Mouse (Mus musculus): ENCODE data around the gene Paxx. TPM values are rescaled to one million over a fixed set of nuclear protein-coding genes. Genes with fewer than 3 reads are reported as not detected.
A peak's percentile ranks its signal among the peaks of the same experiment; 100 is the strongest.

Paxx gene
- 34.5 and 39.1 TPM in 2 replicates for polyA plus RNA-seq (2016; fragmentation: Nextera tagmentation; extraction: Ambion mirVana)

DNA sequence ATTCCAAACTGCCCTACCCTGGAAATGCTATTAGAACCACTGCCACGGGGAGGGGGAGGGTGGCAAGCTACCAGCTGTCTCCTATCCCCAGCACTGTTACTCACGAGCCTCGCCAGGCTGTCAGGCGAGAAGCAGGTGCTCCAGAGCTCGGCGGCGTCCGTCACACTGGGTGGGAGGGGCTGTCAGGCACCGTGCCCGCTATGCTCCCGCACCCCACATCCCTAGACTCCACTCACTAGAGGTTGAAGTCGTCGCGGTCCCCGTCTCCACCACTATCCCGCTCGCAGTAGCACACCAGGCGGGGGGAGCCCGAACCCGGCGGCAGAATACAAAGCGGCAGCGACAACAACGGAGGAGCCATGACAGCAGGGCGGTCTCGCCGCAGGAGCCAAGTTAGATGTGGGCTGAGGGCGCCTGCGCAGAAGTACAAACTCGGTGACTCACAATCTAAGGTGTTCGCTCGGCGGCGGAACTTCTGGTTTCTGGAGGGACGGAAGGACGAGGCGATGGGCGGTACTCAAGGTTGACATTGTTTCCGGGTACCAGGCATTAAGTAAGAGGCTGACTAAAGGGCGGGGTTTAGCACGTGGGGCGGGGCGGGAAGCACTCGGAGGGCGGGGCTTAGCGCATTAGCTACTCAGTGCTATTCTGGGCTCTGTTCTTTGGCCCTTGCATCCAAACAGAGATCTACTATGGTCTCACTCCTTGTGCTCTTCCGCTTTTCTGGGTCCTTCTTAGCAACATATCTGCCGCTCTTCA is at the start of gene Paxx:
Paxx (minus strand) TSS at position 544 of the 759 bp plus-strand sequence.
- ATAC-seq (ENCODE audit: low FRiP score), result peak; percentile 91
- Histone ChIP-seq H3K9ac (peak within 1 kb of the TSS; percentile 77), H3K4me3 (replicated peaks) (peak within 1 kb of the TSS; percentile 73), H3K27ac (peak within 1 kb of the TSS; percentile 96), H3K36me3 (replicated peaks) (peaks cover 14% of the 10 kb centered on the region), H3K9me3 (no peaks in the 10 kb centered on the region), H3K4me1 (peaks cover 21% of the 10 kb centered on the region), H3K27me3 (no peaks in the 10 kb centered on the region; the same call in 1 of the 2 replicates), H3K4me2 (peak within 1 kb of the TSS; percentile 79)
- WGBS, result under 1% methylated on average over 48 of the region's 48 CpGs

DNA sequence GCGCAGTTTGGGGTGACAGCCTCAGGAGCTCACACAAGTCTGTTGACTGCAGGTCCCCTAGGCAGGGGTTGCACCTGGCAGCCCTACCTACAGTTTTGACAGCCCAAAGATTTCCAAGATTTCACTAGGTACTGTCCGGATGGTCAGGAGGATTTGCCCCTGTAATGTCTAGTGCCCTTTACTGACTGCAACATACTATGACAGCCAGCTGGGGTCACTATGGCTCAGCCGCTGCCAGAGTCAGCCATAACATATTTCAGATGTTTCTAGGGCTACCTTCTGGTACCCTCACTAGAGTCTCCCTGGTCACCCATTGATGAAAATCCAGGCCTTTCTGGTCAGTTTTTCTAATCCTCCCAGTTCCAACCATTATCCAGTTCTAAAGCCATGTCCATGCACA is 49.0 kb upstream of the Paxx start:
- ATAC-seq (ENCODE audit: low FRiP score), result no peak
- Histone ChIP-seq H3K9me3 (no peaks in the 10 kb centered on the region), H3K36me3 (replicated peaks) (peaks cover 13% of the 10 kb centered on the region), H3K4me1 (no peaks in the 10 kb centered on the region), H3K27ac (no peak overlapping the region), H3K9ac (no peak overlapping the region), H3K4me3 (replicated peaks) (no peak overlapping the region), H3K4me2 (no peak overlapping the region), H3K27me3 (peaks cover 2% of the 10 kb centered on the region; the same call in 1 of the 2 replicates)
- WGBS, result 66% methylated on average over 3 of the region's 3 CpGs

DNA sequence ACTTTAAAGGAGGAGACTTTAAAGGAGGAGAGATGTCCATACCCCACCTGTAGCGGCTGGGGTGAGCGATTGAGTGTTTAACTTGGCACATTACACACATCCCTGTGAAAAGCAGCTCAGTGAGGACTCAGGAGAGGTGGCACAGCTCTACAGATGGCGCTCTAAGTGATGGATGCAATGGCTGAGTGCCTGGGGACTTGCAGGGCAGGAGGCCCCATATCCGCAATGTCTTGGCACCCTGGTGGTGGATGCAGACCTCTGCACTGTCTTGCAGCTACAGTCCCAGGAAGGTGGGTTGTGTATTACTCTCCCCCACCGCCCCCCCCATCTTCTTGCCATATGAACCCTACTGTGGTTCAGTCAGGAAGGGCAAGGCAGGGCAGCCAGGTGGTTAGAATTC is 46.1 kb upstream of the Paxx start:
- Histone ChIP-seq H3K27ac (no peak overlapping the region), H3K9me3 (no peaks in the 10 kb centered on the region), H3K36me3 (replicated peaks) (peaks cover 35% of the 10 kb centered on the region), H3K27me3 (no peaks in the 10 kb centered on the region), H3K4me1 (peaks cover 3% of the 10 kb centered on the region), H3K4me3 (replicated peaks) (no peak overlapping the region), H3K4me2 (no peak overlapping the region), H3K9ac (no peak overlapping the region)
- ATAC-seq (ENCODE audit: low FRiP score), result no peak
- WGBS, result 34% methylated on average over 5 of the region's 5 CpGs

DNA sequence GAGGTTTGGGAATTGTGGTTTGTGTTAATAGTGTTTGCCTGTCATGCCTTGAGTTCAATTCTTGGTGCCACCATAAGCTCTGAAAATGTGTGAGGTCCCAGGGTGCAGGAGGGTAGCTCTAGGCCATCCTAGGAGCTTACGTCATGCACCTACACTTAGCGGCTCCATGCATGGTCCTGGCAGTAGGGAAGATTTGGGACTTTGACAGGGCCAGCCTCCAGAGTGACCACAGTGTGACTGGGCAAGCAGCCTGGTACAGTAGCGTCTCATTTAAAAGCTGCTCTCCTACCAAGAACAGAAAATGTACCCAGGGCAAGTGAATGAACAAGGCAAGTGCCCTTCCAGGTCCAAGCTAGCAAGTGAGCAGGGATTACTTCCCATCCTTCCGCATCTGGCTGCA is 45.0 kb upstream of the Paxx start:
- Histone ChIP-seq H3K9ac (no peak overlapping the region), H3K4me3 (replicated peaks) (no peak overlapping the region), H3K4me2 (no peak overlapping the region), H3K27ac (no peak overlapping the region), H3K9me3 (no peaks in the 10 kb centered on the region), H3K4me1 (peaks cover 12% of the 10 kb centered on the region), H3K27me3 (no peaks in the 10 kb centered on the region), H3K36me3 (replicated peaks) (peaks cover 35% of the 10 kb centered on the region)
- 96% methylated on average over 4 of the region's 4 CpGs for WGBS
- ATAC-seq (ENCODE audit: low FRiP score), result no peak

DNA sequence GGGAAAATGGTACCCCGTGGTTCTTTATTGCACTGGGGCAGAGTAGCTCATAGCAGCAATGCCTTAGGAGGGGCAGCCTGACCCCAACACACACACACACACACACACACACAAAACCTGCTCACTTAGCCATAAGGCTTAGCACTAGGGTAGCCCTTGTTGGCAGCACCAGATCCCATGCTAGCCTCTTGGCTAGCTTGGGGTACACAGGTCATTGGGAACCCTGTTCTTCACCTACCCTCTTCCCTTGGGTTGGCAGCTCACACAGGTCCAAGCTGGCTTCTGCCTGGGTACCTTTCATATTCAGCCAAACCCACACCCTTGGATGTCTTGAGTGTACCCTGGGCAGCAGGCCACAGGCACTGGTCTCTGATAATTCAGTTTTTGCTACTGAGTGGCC is 44.1 kb upstream of the Paxx start:
- H3K27ac ChIP-seq, result no peak overlapping the region
- peaks cover 12% of the 10 kb centered on the region for H3K4me1 ChIP-seq
- no peak overlapping the region for H3K9ac ChIP-seq
- H3K4me2 ChIP-seq, result no peak overlapping the region
- no peaks in the 10 kb centered on the region for H3K9me3 ChIP-seq
- ATAC-seq (ENCODE audit: low FRiP score), result no peak
- no peak overlapping the region for H3K4me3 ChIP-seq (replicated peaks)
- H3K36me3 ChIP-seq (replicated peaks), result peaks cover 35% of the 10 kb centered on the region
- 87% methylated on average over 1 of the region's 1 CpGs for WGBS
- H3K27me3 ChIP-seq, result no peaks in the 10 kb centered on the region

DNA sequence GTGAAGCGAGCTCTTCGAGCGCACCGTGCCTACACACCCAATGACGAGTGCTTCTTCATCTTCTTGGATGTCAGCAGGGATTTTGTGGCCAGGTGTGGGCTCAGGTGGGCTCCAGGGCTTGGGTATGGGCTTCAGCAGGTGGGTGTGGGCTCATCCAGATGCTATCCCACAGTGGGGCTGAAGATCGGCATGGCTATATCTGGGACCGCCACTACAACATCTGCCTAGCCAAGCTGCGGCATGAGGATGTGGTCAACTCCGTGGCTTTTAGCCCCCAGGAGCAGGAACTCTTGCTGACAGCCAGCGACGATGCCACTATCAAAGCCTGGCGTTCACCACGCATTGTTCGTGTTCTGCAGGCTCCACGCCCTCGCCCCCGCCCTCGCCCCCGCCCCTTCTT is 43.6 kb upstream of the Paxx start:
- Histone ChIP-seq H3K4me1 (peaks cover 12% of the 10 kb centered on the region), H3K36me3 (replicated peaks) (peaks cover 35% of the 10 kb centered on the region), H3K9ac (no peak overlapping the region), H3K27me3 (no peaks in the 10 kb centered on the region), H3K4me2 (no peak overlapping the region), H3K4me3 (replicated peaks) (no peak overlapping the region), H3K9me3 (no peaks in the 10 kb centered on the region), H3K27ac (no peak overlapping the region)
- 96% methylated on average over 19 of the region's 19 CpGs for WGBS
- ATAC-seq (ENCODE audit: low FRiP score), result no peak

DNA sequence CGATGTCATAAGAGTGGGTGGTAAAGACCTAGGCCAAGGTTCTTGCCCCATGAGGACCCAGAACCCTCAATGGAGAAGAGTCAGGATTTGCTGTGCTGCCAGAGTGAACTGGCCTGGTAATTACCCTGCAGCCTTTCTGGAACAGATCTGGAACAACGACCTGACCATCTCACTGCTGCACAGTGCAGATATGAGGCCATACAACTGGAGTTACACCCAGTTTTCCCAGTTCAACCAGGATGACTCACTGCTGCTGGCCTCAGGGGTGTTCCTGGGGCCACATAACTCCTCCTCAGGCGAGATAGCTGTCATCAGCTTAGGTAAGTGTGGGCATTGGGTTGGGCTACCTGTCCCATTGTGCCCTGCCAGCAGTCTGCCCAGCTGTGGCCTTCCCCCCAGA is 41.8 kb upstream of the Paxx start:
- H3K9me3 ChIP-seq, result no peaks in the 10 kb centered on the region
- H3K4me1 ChIP-seq, result peaks cover 12% of the 10 kb centered on the region
- H3K9ac ChIP-seq, result no peak overlapping the region
- H3K4me2 ChIP-seq, result no peak overlapping the region
- no peak overlapping the region for H3K4me3 ChIP-seq (replicated peaks)
- 93% methylated on average over 3 of the region's 3 CpGs for WGBS
- no peaks in the 10 kb centered on the region for H3K27me3 ChIP-seq
- H3K36me3 ChIP-seq (replicated peaks), result peaks cover 35% of the 10 kb centered on the region
- H3K27ac ChIP-seq, result no peak overlapping the region
- ATAC-seq (ENCODE audit: low FRiP score), result no peak

DNA sequence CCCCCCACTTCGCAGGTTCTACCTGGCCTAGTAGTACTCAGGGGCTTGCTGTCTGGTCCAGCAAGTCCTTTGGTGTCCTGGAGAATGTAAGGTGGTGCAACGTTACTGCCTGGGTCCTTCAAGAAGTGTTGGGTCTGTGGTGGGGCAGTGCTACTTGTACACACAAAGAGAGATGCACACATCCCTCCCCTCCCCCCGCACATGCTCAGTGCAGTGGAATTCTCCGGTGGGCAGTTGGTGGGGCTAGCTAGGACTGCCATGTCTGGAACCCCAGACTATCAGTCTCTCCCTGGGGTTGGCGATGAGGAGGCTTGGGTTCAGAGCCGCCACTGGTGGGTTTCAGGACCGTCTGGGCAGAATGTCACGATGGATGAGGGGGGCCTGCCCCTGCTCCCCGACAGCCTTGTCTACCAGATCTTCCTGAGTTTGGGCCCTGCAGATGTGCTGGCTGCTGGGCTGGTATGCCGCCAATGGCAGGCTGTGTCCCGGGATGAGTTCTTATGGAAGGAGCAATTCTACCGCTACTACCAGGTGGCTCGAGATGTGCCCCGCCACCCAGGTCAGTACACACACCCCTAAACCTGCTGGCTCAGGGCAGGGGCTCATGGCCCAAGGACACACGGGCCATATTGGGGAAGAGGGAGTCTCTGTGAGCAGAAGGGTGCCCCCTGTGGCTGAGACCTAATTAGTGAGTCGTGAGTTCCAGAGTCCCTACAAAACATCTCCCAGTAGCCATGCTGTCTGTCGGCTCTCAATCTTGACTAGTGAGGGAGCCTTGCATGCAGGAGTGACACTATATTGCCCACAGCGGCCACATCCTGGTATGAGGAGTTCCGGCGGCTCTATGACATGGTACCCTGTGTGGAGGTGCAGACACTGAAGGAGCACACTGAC is 40.9 kb upstream of the Paxx start, which contains the start of gene C8g:
C8g (minus strand) TSS at position 127 of the 894 bp plus-strand sequence.
- no peaks in the 10 kb centered on the region for H3K9me3 ChIP-seq
- peaks cover 12% of the 10 kb centered on the region for H3K4me1 ChIP-seq
- WGBS, result 79% methylated on average over 20 of the region's 20 CpGs
- no peaks in the 10 kb centered on the region for H3K27me3 ChIP-seq
- H3K27ac ChIP-seq, result peak within 1 kb of the TSS; percentile 75; the same call in 1 of the 2 replicates
- H3K4me3 ChIP-seq (replicated peaks), result peak within 1 kb of the TSS; percentile 86
- H3K36me3 ChIP-seq (replicated peaks), result peaks cover 35% of the 10 kb centered on the region
- no peak for ATAC-seq (ENCODE audit: low FRiP score)
- H3K9ac ChIP-seq, result peak within 1 kb of the TSS; percentile 95
- peak within 1 kb of the TSS; percentile 98 for H3K4me2 ChIP-seq

DNA sequence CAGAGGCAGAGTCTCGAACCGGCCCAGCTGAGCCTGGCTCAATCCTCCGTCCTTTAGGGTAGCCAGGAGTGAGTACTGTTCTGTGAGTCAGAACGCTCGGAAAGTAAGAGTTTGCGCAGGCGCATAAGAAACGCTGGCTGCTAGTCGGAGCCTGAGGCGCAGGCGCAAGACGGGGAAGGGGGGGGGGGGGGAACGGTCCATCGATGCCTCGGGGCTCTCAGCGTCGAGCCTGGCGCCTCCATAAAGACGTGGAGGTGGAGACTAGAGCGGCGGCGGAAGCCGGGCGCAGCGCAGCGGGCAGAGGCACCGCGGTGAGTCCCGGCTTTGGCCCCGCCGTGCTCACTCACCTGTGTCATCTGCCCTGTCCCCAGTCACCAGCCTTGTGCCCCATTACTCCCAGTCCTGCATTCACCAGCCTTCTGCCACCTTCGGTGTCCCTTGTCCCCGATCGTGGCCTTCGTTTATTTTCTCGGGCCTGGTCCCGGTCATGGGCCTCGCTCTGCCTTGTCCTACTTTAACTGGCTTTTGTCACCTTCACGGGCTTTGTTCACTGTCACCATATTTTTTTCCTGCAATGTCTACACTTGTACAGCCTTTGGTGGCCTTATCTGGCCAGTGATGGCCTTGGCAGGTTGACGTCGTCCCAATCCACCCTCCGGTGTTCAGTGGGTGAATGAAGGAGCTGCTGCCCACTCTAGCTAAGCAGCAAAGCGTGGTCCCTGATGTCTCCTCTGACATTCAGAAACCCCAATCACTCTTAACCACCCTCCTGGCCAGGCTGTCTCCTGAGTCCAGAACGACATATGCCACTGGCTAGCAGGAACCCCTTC is 39.9 kb upstream of the Paxx start, which contains the start of gene Fbxw5:
Fbxw5 (plus strand) TSS at position 175 of the 830 bp plus-strand sequence.
- peak within 1 kb of the TSS; percentile 75; the same call in 1 of the 2 replicates for H3K27ac ChIP-seq
- ATAC-seq (ENCODE audit: low FRiP score), result peak; percentile 90
- WGBS, result 1% methylated on average over 34 of the region's 44 CpGs

DNA sequence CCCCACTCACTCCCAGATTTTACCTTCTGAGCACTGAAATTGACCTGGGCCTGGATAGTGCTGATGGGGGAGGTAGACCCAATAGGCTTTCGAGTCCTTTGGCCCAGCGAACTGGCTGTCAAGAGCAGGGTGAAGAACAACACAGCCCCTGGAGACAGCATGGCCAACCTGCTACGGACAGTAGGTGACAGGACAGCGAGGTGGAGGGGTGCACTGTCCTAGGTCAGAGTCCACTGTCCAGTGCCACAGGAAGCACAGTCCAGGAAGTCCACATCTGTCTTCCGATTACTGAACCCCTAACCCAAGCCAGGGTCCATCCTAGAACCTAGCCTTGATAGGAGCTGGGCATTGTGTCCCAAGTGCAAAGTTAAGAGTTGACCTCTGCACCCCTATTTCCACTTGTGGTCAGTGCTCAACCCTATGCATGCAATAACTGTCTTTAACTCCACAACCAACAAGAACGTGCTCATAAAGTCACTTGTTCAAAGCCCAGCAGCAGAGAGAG is 39.2 kb upstream of the Paxx start:
- Histone ChIP-seq H3K27ac (no peak overlapping the region), H3K4me3 (replicated peaks) (peak overlapping the region; percentile 86), H3K4me1 (peaks cover 12% of the 10 kb centered on the region), H3K9me3 (no peaks in the 10 kb centered on the region), H3K36me3 (replicated peaks) (peaks cover 24% of the 10 kb centered on the region), H3K9ac (peak overlapping the region; percentile 95; the same call in 1 of the 2 replicates), H3K4me2 (peak overlapping the region; percentile 56), H3K27me3 (no peaks in the 10 kb centered on the region)
- ATAC-seq (ENCODE audit: low FRiP score), result peak; percentile 53
- WGBS, result 71% methylated on average over 6 of the region's 6 CpGs

More for the DNA sequence above, 39.9 kb upstream of the Paxx start, which contains the start of gene Fbxw5:
- H3K4me3 ChIP-seq (replicated peaks), result peak within 1 kb of the TSS; percentile 86
- H3K27me3 ChIP-seq, result no peaks in the 10 kb centered on the region
- H3K36me3 ChIP-seq (replicated peaks), result peaks cover 31% of the 10 kb centered on the region
- H3K4me2 ChIP-seq, result peak within 1 kb of the TSS; percentile 98
- H3K4me1 ChIP-seq, result peaks cover 12% of the 10 kb centered on the region
- peak within 1 kb of the TSS; percentile 95 for H3K9ac ChIP-seq
- H3K9me3 ChIP-seq, result no peaks in the 10 kb centered on the region

DNA sequence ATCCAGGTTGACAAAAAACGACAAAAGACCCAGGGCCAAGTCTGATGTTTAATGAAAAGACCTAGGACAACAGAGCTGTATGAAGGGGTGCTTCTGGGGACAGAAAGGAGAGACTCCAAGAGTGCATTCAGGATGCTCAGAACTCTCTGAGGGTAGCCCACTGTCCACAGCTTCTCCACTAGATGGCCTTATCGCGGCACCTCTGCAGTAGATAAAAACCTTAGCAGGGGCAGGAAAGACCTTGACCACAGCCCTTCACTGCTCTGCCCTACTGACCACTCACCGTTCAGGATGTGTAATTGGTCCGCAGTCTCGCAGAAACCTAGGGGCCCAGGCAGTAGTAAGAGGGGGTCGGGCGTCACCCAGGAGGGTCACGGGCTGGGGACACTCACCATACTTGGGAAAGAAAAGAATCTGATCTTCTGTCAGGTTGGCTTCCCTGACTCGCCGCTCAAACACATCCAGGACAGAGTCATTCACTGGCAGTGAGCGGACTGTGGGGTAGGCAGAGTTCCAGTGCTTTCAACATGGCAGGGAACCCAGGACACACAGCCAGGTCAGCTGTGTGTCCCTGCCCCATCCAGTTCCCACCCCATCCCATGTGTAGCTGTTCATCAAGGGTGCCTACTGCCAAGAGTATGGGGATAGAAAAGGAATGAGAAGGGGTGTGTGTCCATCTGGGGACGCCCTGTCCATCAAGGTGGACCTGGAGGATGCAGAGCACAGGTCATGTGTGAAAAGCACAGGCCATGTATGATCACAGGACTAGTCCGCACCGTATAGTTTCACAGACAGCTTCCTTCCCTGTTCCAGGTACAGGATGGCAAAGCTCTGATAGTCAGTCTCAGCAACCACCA is 38.0 kb upstream of the Paxx start:
- Histone ChIP-seq H3K4me2 (no peak overlapping the region), H3K27me3 (no peaks in the 10 kb centered on the region), H3K9me3 (no peaks in the 10 kb centered on the region), H3K36me3 (replicated peaks) (peaks cover 11% of the 10 kb centered on the region), H3K4me1 (peaks cover 12% of the 10 kb centered on the region), H3K9ac (no peak overlapping the region), H3K4me3 (replicated peaks) (no peak overlapping the region), H3K27ac (no peak overlapping the region)
- WGBS, result 75% methylated on average over 15 of the region's 15 CpGs
- no peak for ATAC-seq (ENCODE audit: low FRiP score)

Data from forebrain, embryonic 12.5 days (tissue).